Mouse (Mus musculus): ENCODE data around the gene Acvrl1. TPM values are rescaled to one million over a fixed set of nuclear protein-coding genes. Genes with fewer than 3 reads are reported as not detected.
A peak's percentile ranks its signal among the peaks of the same experiment; 100 is the strongest.

Gene Acvrl1
- polyA plus RNA-seq, 1 experiment from 2014 or later, result 6.7 TPM

DNA sequence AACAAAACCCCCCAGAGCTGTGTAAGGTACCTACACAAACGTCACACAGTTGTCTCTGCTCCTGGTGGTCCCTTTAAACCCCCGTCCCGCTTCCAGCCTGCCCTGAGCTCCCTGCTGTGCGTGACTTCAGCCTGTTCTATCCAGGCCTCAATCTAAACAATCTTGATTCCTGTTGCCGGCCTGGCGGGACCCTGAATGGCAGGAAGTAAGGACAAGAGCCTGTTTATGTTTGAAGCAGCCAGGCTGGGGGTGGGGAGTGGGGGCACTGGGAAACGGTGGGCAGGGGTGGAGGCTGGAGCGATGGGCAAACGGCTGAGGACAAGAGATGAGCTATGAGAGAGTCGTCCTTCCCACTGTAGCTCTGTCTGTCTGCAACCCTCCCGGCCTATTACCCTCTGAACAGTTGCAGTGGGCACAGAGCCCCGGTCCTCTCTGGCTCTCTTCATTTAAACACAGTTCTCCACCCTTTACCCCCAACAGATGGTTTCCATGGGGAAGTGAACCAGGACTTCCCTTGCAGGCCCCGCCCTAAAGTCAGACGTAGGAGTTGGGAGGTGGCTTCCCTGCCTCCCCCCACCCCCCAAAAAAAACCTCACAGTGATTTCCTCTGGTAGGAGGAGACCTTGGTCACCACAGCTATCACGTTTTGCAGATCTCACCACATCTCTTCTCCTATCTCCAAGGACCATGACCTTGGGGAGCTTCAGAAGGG is 5.8 kb downstream of the Acvrl1 start:
- H3K9me3 ChIP-seq, result no peaks in the 10 kb centered on the region
- ATAC-seq (replicated peaks), result 0 out of 2 replicates have a peak, but pooled peaks have one; percentile 13
- WGBS, result 31% methylated on average over 15 of the region's 15 CpGs
- H3K36me3 ChIP-seq, result no peaks in the 10 kb centered on the region
- peaks cover 12% of the 10 kb centered on the region for H3K27me3 ChIP-seq
- H3K4me1 ChIP-seq, result peaks cover 3% of the 10 kb centered on the region; the same call in 1 of the 2 replicates
- no peak overlapping the region for H3K4me2 ChIP-seq (replicated peaks)
- no peak overlapping the region for H3K9ac ChIP-seq (replicated peaks)
- H3K27ac ChIP-seq (replicated peaks), result no peak overlapping the region
- no peak overlapping the region for H3K4me3 ChIP-seq

DNA sequence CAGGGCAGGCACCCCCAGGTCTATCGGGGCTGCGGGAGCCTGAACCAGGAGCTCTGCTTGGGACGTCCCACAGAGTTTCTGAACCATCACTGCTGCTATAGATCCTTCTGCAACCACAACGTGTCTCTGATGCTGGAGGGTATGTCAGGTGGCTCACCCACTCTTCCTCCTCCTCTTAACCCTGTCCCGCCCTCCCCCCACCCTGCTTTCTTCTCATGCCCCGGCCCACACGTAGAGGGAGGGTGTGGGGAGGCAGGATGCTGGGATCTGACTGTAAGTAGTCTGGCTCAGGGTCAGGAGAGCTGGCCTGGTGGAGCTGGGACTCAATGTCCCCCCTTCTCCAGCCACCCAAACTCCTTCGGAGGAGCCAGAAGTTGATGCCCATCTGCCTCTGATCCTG is 7.1 kb downstream of the Acvrl1 start:
- 73% methylated on average over 8 of the region's 8 CpGs for WGBS
- Histone ChIP-seq H3K36me3 (no peaks in the 10 kb centered on the region), H3K27ac (replicated peaks) (no peak overlapping the region), H3K27me3 (no peaks in the 10 kb centered on the region), H3K4me1 (peaks cover 15% of the 10 kb centered on the region), H3K9me3 (no peaks in the 10 kb centered on the region), H3K4me2 (replicated peaks) (no peak overlapping the region; the same call in 1 of the 2 replicates), H3K4me3 (no peak overlapping the region), H3K9ac (replicated peaks) (no peak overlapping the region)
- no peak for ATAC-seq (replicated peaks)

DNA sequence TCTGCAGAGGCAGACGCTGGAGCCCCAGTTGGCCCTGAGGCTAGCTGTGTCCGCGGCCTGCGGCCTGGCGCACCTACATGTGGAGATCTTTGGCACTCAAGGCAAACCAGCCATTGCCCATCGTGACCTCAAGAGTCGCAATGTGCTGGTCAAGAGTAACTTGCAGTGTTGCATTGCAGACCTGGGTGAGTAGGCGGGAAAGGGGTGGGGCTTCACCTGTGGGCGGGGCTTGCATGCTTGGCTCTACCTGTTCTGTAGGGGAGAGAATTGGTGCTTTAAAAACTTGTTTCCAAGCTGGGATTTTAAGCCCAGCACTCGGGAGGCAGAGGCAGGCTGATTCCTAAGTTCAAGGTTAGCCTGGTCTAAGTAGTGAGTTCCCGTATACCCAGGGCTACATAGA is 9.1 kb downstream of the Acvrl1 start:
- H3K27ac ChIP-seq (replicated peaks), result no peak overlapping the region
- ATAC-seq (replicated peaks), result no peak
- 84% methylated on average over 11 of the region's 11 CpGs for WGBS
- no peak overlapping the region for H3K9ac ChIP-seq (replicated peaks)
- H3K27me3 ChIP-seq, result no peaks in the 10 kb centered on the region
- no peaks in the 10 kb centered on the region for H3K36me3 ChIP-seq
- H3K4me1 ChIP-seq, result peaks cover 18% of the 10 kb centered on the region
- H3K9me3 ChIP-seq, result no peaks in the 10 kb centered on the region
- no peak overlapping the region for H3K4me3 ChIP-seq
- no peak overlapping the region for H3K4me2 ChIP-seq (replicated peaks)

DNA sequence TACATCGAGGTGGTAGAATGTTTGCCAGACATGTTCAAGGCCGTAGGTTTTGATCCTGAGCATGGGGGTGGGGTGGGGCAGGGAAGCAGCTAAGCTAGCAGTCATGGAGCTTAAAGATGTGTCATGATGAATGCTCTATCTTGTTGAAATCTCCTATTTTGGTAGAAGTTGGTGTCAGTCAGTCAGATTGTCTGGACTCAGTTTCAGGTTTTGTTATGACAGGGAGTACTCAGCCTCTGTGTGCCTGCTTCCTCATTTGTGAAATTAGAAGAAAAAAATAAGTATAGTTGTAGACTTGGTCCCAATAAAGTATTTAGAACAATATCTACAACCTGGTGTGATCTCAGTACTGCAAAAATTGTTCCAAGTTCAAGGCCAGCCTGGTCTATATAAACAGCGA is 10.4 kb downstream of the Acvrl1 start:
- Histone ChIP-seq H3K4me2 (replicated peaks) (no peak overlapping the region), H3K36me3 (no peaks in the 10 kb centered on the region), H3K4me1 (peaks cover 25% of the 10 kb centered on the region), H3K9me3 (no peaks in the 10 kb centered on the region), H3K4me3 (no peak overlapping the region), H3K9ac (replicated peaks) (no peak overlapping the region), H3K27ac (replicated peaks) (no peak overlapping the region), H3K27me3 (no peaks in the 10 kb centered on the region)
- WGBS, result 91% methylated on average over 3 of the region's 3 CpGs
- no peak for ATAC-seq (replicated peaks)

DNA sequence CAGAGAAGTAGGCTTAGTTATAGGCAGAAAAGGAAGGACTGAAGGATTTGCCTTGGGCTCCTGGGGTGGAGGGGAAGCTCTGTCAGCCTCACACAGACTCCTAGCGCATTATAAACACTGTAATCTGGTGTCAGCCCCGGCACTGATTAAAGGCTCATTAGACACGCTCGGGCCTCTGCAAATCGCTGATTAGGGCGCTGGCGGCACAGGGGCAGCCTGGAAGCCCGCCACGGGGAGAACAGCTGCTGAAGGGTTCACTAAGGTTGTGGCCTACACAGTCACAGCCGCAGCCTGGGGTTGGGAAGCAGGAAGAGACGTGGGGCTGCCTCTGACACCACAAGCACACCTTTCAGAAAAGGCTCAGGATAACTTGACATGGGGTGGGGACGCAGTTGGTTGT is 11.6 kb downstream of the Acvrl1 start:
- Histone ChIP-seq H3K9ac (replicated peaks) (no peak overlapping the region), H3K27me3 (no peaks in the 10 kb centered on the region), H3K27ac (replicated peaks) (no peak overlapping the region; the same call in 1 of the 2 replicates), H3K9me3 (no peaks in the 10 kb centered on the region), H3K36me3 (no peaks in the 10 kb centered on the region), H3K4me1 (peaks cover 26% of the 10 kb centered on the region), H3K4me2 (replicated peaks) (no peak overlapping the region), H3K4me3 (no peak overlapping the region)
- ATAC-seq (replicated peaks), result no peak; the same call in 1 of the 2 replicates
- 9% methylated on average over 12 of the region's 12 CpGs for whole genome bisulfite sequencing

DNA sequence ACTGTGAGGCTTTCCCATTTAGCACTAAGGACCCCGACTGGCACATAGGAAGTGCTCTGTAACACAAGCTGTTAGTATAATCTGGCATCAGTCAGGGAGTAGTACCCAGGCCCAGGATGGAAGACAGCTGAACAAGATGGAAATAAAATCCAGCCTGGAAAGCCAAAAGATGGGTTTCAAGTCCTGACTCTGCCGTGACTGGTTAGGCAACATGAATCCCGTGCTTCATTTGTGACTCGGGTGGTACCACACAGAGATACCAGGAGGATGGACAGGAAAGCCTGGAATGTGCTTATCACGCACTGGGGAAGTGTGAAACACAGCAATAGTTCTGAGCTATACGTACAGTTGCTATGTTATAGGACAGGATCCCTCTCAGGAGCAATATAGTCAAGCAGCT is 12.3 kb downstream of the Acvrl1 start:
- H3K27ac ChIP-seq (replicated peaks), result no peak overlapping the region
- H3K4me1 ChIP-seq, result peaks cover 30% of the 10 kb centered on the region
- 53% methylated on average over 6 of the region's 6 CpGs for WGBS
- ATAC-seq (replicated peaks), result no peak
- H3K9me3 ChIP-seq, result no peaks in the 10 kb centered on the region
- H3K36me3 ChIP-seq, result no peaks in the 10 kb centered on the region
- no peak overlapping the region for H3K9ac ChIP-seq (replicated peaks)
- no peak overlapping the region for H3K4me2 ChIP-seq (replicated peaks)
- no peaks in the 10 kb centered on the region for H3K27me3 ChIP-seq
- H3K4me3 ChIP-seq, result no peak overlapping the region

DNA sequence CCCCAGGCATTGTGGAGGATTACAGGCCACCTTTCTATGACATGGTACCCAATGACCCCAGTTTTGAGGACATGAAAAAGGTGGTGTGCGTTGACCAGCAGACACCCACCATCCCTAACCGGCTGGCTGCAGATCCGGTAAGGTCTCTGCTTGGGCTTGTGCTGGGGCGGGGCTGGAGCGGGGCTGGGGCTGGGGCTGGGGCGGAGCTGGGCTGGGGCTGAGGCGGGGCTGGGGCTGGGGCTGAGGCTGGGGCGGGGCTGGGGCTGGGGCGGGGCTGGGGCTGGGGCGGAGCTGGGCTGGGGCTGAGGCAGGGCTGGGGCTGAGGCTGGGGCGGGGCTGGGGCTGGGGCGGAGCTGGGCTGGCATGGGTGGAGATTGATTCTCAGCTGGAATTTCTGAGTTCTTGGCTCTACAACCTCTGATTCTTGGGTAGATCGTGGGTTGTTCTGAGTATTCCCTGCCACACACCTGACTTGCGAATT is 12.8 kb downstream of the Acvrl1 start:
- Histone ChIP-seq H3K9ac (replicated peaks) (no peak overlapping the region), H3K36me3 (no peaks in the 10 kb centered on the region), H3K4me1 (peaks cover 36% of the 10 kb centered on the region), H3K27me3 (no peaks in the 10 kb centered on the region), H3K27ac (replicated peaks) (no peak overlapping the region), H3K4me2 (replicated peaks) (no peak overlapping the region), H3K9me3 (no peaks in the 10 kb centered on the region), H3K4me3 (no peak overlapping the region)
- peak; percentile 26 for ATAC-seq (replicated peaks)
- 5% methylated on average over 11 of the region's 14 CpGs for WGBS

DNA sequence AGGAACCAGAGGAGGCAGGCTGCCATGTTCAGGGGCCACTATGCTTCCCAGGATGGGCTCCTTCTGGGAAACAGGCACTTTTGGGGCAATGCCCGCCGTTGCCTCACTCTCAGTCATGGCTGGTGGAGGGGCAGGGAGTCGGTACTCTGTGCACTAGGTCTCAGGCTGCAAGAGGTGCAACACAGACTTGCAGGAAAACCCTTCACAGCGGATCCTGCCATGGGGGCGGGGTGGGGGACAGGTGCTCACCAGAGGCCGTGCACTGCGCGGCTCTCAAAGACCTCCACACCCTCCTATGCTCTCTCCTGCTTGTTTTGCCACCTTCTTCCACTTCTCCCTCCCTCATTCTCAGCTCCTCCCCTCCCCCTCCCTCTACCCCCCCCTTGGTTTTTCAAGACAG is 14.3 kb downstream of the Acvrl1 start:
- no peaks in the 10 kb centered on the region for H3K9me3 ChIP-seq
- 58% methylated on average over 8 of the region's 8 CpGs for WGBS
- H3K9ac ChIP-seq (replicated peaks), result no peak overlapping the region
- no peak overlapping the region for H3K4me3 ChIP-seq
- no peak overlapping the region for H3K27ac ChIP-seq (replicated peaks)
- no peak for ATAC-seq (replicated peaks)
- no peaks in the 10 kb centered on the region for H3K27me3 ChIP-seq
- H3K4me1 ChIP-seq, result peaks cover 38% of the 10 kb centered on the region
- no peak overlapping the region for H3K4me2 ChIP-seq (replicated peaks)
- H3K36me3 ChIP-seq, result no peaks in the 10 kb centered on the region

DNA sequence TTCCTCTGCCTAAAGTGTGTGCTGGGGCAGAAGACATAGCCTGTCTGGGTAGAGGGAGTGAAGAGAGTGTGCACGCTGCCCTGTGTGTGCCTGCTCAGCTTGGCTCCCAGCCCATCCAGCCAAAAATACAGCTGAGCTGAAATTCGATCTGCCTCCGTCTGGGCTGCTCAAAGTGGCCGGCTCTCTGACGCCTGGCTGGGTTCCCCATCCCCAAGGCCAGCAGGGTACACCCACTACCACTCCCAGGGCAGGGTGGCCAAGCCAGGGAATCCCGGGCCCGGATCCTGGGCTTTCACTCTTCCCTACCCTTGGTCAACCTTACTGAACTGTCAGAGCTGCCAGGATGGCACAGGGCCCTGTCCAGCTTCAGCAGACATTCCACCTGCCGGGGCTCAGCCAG is 15.2 kb downstream of the Acvrl1 start:
- ATAC-seq (replicated peaks), result no peak
- no peak overlapping the region for H3K9ac ChIP-seq (replicated peaks)
- H3K36me3 ChIP-seq, result no peaks in the 10 kb centered on the region
- peaks cover 38% of the 10 kb centered on the region for H3K4me1 ChIP-seq
- H3K27ac ChIP-seq (replicated peaks), result no peak overlapping the region
- WGBS, result 13% methylated on average over 8 of the region's 8 CpGs
- no peaks in the 10 kb centered on the region for H3K27me3 ChIP-seq
- H3K9me3 ChIP-seq, result no peaks in the 10 kb centered on the region
- no peak overlapping the region for H3K4me3 ChIP-seq
- no peak overlapping the region for H3K4me2 ChIP-seq (replicated peaks)

DNA sequence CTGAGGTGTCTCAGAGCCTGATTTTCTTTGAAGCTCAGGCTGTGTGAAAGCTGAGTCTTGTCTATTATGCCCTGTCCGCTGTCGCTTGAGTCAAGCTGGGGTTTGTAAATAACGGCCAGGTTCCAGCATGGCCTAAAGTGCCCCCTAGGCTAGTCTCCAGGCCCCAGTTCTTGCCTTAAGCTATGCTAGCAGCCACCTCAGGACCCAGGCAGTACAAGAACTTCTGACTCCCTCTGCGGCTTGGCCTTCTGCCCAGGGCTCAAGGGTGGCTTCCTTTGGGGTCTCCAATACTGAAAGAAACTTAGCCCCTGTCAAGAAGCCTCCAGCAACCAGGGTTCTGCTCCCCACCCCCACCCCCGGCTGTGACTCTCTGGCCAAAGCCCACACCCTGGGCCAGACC is 15.9 kb downstream of the Acvrl1 start:
- no peak overlapping the region for H3K9ac ChIP-seq (replicated peaks)
- H3K36me3 ChIP-seq, result no peaks in the 10 kb centered on the region
- no peaks in the 10 kb centered on the region for H3K27me3 ChIP-seq
- H3K4me1 ChIP-seq, result peaks cover 38% of the 10 kb centered on the region
- no peak overlapping the region for H3K27ac ChIP-seq (replicated peaks)
- ATAC-seq (replicated peaks), result no peak
- no peaks in the 10 kb centered on the region for H3K9me3 ChIP-seq
- no peak overlapping the region for H3K4me2 ChIP-seq (replicated peaks)
- 87% methylated on average over 5 of the region's 5 CpGs for WGBS
- H3K4me3 ChIP-seq, result no peak overlapping the region

DNA sequence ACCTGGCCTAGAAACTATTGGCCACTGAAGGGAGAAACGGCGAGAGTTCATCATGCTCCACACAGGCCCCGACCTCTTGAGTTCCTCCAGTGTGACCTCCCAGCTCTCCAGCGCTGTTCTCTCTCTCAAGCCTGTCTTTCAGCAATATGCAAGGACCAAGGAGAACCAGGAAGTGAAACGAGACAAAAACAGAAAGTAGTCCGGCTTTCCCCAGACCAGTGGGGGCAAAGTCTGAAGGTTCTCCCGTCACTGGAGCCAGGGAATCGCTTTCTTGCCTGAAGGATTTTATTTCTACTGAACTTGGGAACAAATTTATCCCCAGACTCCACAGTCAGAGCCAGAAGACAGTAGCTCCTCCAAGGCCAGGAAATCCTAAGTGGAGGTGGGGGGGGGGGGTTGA is 16.5 kb downstream of the Acvrl1 start:
- no peak overlapping the region for H3K4me3 ChIP-seq
- 92% methylated on average over 8 of the region's 8 CpGs for WGBS
- peaks cover 32% of the 10 kb centered on the region for H3K4me1 ChIP-seq
- H3K4me2 ChIP-seq (replicated peaks), result no peak overlapping the region
- H3K27me3 ChIP-seq, result no peaks in the 10 kb centered on the region
- no peak overlapping the region for H3K9ac ChIP-seq (replicated peaks)
- no peak for ATAC-seq (replicated peaks)
- H3K9me3 ChIP-seq, result no peaks in the 10 kb centered on the region
- H3K27ac ChIP-seq (replicated peaks), result no peak overlapping the region
- H3K36me3 ChIP-seq, result no peaks in the 10 kb centered on the region

DNA sequence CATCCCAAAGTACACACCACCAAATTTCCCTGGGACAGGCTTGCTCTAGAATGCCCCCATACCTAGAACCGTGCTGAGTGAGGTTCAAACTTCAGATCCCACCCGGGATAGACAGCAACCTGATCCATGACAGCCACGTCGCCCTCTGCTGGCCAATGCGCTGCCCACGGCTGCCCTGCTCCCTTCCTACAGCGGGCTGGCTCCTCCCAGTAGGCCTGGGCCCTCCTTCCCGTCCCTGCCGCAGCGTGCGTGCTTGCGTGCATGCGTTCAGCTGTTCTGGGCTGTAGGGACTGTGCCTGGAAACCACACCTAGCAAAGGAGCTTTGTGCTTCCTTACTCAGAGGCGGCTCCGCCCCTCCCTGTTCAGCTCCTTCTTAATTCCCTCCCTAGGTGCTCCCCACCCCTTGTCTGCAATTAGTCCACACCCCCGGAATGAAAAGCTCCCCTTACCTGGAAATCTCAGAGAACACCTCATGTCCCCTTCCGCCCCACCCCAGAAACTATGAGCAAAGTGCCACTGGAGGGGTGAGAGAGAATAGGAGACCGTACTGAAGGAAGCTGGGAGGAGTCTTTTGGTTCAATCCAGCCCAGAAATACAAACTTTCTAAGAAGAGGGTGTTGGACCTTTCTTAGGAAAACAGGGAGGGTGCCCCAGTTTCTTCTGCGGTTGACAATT is 17.2 kb downstream of the Acvrl1 start:
- H3K9me3 ChIP-seq, result no peaks in the 10 kb centered on the region
- H3K27me3 ChIP-seq, result no peaks in the 10 kb centered on the region
- H3K4me3 ChIP-seq, result 0 out of 2 replicates have a peak overlapping the region, but pooled peaks have one; percentile 8
- H3K36me3 ChIP-seq, result no peaks in the 10 kb centered on the region
- peak; percentile 93 for ATAC-seq (replicated peaks)
- H3K4me2 ChIP-seq (replicated peaks), result peak overlapping the region; percentile 34
- H3K9ac ChIP-seq (replicated peaks), result no peak overlapping the region; the same call in 1 of the 2 replicates
- 9% methylated on average over 19 of the region's 19 CpGs for WGBS
- H3K4me1 ChIP-seq, result peaks cover 24% of the 10 kb centered on the region
- H3K27ac ChIP-seq (replicated peaks), result no peak overlapping the region; the same call in 1 of the 2 replicates

All from forebrain, embryonic 15.5 days (tissue).